ENCODE assay signal across 29 mouse cellular contexts in genomic region chr2:78730161-78730560, GRCm38 (mm10).
DNase-seq lines count a peak whose midpoint lies in the region; ATAC-seq and TF ChIP-seq lines count a peak whose summit lies in the region.
"Had no signal": no experiment of that assay in that cellular context is flagged by ENCODE, and none has a peak within 500 bp of the region (broad histone marks: within the 10 kb centered on the region; RNA-seq: fewer than 3 reads in every experiment).

No protein-coding gene starts in this region.

- DNase-seq in embryonic facial prominence, embryonic 14.5 days (ENCODE audit: low spot score): peak; percentile 64
- DNase-seq in embryonic facial prominence, embryonic 10.5 days (ENCODE audit: low spot score): no peak
- DNase-seq in layer of hippocampus, adult 2 months (ENCODE audit: low spot score in 2 of 2): peak; percentile 27 to 37
- no peak for DNase-seq in layer of hippocampus, postnatal 10 days (ENCODE audit: low spot score in 2 of 2)
- DNase-seq in layer of hippocampus, adult 9-11 months: peak; percentile 33
- DNase-seq in layer of hippocampus, adult 11-12 months (ENCODE audit: low spot score): no peak
- DNase-seq: adrenal gland, adult 8-10 months; adrenal gland, postnatal 14 days; adrenal gland, postnatal 36 days; B cell, adult 2 months; cerebellum, adult 11 months; cerebellum, adult 18-20 months; cerebellum, adult 8-10 months; cerebellum, adult 9-11 months; cerebellum, postnatal 14 days; cerebellum, postnatal 36 days; embryo, embryonic 11 days had no signal

- H3K4me2 ChIP-seq in embryonic facial prominence, embryonic 14.5 days (ENCODE audit: low read depth, low read length): no peak overlapping the region
- H3K4me2 ChIP-seq: embryonic facial prominence, embryonic 12.5 days; embryonic facial prominence, embryonic 15.5 days; forebrain, embryonic 12.5 days had no signal

- no peak overlapping the region for H3K27ac ChIP-seq in embryonic facial prominence, embryonic 14.5 days (replicated peaks; ENCODE audit: low read depth, low read length)
- no peak overlapping the region for H3K27ac ChIP-seq in embryonic facial prominence, embryonic 10.5 days (replicated peaks)
- H3K27ac ChIP-seq in layer of hippocampus, adult 2 months: no peak overlapping the region
- H3K27ac ChIP-seq: embryonic facial prominence, embryonic 12.5 days; embryonic facial prominence, embryonic 15.5 days; forebrain, embryonic 10.5 days; forebrain, embryonic 12.5 days had no signal

- 59% methylated on average over 6 of the region's 6 CpGs for WGBS in embryonic facial prominence, embryonic 14.5 days
- 87% methylated on average over 6 of the region's 6 CpGs for WGBS in embryonic facial prominence, embryonic 10.5 days

- no peaks in the 10 kb centered on the region for H3K9me3 ChIP-seq in embryonic facial prominence, embryonic 14.5 days (ENCODE audit: control insufficient read depth, low read length)
- no peaks in the 10 kb centered on the region for H3K9me3 ChIP-seq in embryonic facial prominence, embryonic 10.5 days
- H3K9me3 ChIP-seq: embryonic facial prominence, embryonic 12.5 days; embryonic facial prominence, embryonic 15.5 days; forebrain, embryonic 10.5 days; forebrain, embryonic 12.5 days; G1E had no signal

- H3K27me3 ChIP-seq in embryonic facial prominence, embryonic 14.5 days (replicated peaks; ENCODE audit: control insufficient read depth, insufficient read depth, low read length): no peaks in the 10 kb centered on the region
- no peaks in the 10 kb centered on the region for H3K27me3 ChIP-seq in embryonic facial prominence, embryonic 10.5 days (replicated peaks; ENCODE audit: low read depth, poor library complexity, severe bottlenecking)
- H3K27me3 ChIP-seq: CH12.LX; embryonic facial prominence, embryonic 12.5 days; embryonic facial prominence, embryonic 15.5 days; forebrain, embryonic 12.5 days; Patski had no signal

- ATAC-seq in embryonic facial prominence, embryonic 14.5 days (ENCODE audit: low read depth): no peak
- ATAC-seq: activated CD4-positive, CD25-positive, alpha-beta regulatory T cell, adult 4 months; CD4-positive, CD25-positive, alpha-beta regulatory T cell, adult 4 months; forebrain, embryonic 14.5 days; forebrain, embryonic 16.5 days; Patski had no signal

- TF ChIP-seq CTCF in layer of hippocampus, adult 2 months (conservative IDR thresholded peaks at IDR 0.05): no peak

- no peaks in the 10 kb centered on the region for H3K4me1 ChIP-seq in embryonic facial prominence, embryonic 14.5 days (ENCODE audit: control insufficient read depth, insufficient read depth, low read length)
- no peaks in the 10 kb centered on the region for H3K4me1 ChIP-seq in embryonic facial prominence, embryonic 10.5 days
- H3K4me1 ChIP-seq: embryonic facial prominence, embryonic 12.5 days; embryonic facial prominence, embryonic 15.5 days; forebrain, embryonic 10.5 days; forebrain, embryonic 12.5 days had no signal

- H3K9ac ChIP-seq in embryonic facial prominence, embryonic 14.5 days (ENCODE audit: low read depth, low read length): no peak overlapping the region
- H3K9ac ChIP-seq: embryonic facial prominence, embryonic 12.5 days; embryonic facial prominence, embryonic 15.5 days; forebrain, embryonic 12.5 days had no signal

- no peak overlapping the region for H3K4me3 ChIP-seq in embryonic facial prominence, embryonic 14.5 days (ENCODE audit: low read depth, low read length)
- H3K4me3 ChIP-seq in embryonic facial prominence, embryonic 10.5 days: no peak overlapping the region
- H3K4me3 ChIP-seq in layer of hippocampus, adult 2 months: no peak overlapping the region
- H3K4me3 ChIP-seq: embryonic facial prominence, embryonic 12.5 days; embryonic facial prominence, embryonic 15.5 days; erythroblast, embryonic 14.5 days; forebrain, embryonic 10.5 days; forebrain, embryonic 12.5 days had no signal

- no peaks in the 10 kb centered on the region for H3K36me3 ChIP-seq in embryonic facial prominence, embryonic 14.5 days (ENCODE audit: control insufficient read depth, insufficient read depth, low read length)
- no peaks in the 10 kb centered on the region for H3K36me3 ChIP-seq in embryonic facial prominence, embryonic 10.5 days (replicated peaks)
- H3K36me3 ChIP-seq: embryonic facial prominence, embryonic 12.5 days; embryonic facial prominence, embryonic 15.5 days; forebrain, embryonic 10.5 days; forebrain, embryonic 12.5 days; G1E had no signal

Comparison
In these comparisons a context has a peak if more than half of its experiments do, and no peak if none do; other contexts are left out.
1. DNase-seq: peak in embryonic facial prominence, embryonic 14.5 days (single experiment), layer of hippocampus, adult 2 months (2 of 2) and layer of hippocampus, adult 9-11 months (single experiment); none in embryonic facial prominence, embryonic 10.5 days (single experiment), layer of hippocampus, postnatal 10 days (0 of 2) and layer of hippocampus, adult 11-12 months (single experiment).